Mouse (Mus musculus): ENCODE measurements at regions not wholly inside any gene's neighbourhood (a gene's known extent, or its start where the extent isn't known, plus 50 kb on each side); places are given as distances from the start of the nearest gene placed in this dataset.

DNA sequence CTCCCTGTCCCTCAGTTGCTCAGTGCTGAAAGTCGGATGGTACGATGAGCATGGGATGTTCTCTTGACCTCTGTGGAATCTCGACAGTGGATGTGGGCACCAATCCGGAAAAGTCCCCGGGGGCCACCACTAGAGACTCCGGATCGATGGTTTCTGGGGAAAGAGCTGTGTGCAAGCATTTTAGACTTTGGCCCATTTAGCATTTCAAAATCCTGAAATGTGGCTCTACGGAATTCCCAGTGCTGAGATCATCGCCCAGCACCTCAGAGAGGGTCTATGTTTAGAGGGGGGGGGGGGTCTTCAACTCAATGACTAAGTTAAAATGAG, 68.6 kb downstream of the Tomm20 start:
- in situ Hi-C loops (cut with MboI, MseI): no loop called here

DNA sequence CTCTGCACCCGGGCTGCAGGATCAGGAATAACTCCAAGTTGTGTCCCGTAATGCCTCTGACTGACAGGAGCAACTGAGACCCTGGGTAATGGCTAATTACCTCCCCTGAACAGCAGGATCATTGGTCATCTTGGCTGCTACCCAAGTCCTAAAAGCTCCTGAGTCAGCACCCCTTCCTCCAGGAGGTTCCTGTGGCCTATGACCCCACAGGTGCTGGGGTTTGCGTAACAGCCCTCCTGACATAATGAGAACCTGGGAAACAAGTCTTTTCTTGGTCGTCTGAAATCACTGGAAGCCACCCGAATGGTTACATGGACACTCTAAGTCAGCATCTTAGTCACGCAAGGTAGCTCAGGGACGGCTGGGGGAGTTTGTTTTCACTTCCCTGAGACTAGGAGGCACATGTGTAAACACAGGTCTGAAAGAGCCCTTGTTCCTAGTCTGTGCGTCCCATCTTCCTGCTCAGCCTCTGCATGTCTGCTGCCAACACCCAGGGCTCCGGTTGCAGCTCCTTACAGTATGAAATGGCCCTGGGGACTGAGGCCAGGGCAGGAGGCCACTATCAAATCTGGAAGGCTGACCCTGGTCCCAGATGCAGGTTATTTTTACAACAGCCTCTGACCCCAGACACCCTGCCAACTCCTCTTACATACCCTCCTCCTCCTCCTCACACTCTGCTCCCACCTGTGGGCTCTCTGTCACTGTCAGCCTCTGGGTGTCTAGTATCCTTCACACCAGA, 69.2 kb downstream of the Tomm20 start:
- in situ Hi-C loops (cut with MboI, MseI): no loop called here

DNA sequence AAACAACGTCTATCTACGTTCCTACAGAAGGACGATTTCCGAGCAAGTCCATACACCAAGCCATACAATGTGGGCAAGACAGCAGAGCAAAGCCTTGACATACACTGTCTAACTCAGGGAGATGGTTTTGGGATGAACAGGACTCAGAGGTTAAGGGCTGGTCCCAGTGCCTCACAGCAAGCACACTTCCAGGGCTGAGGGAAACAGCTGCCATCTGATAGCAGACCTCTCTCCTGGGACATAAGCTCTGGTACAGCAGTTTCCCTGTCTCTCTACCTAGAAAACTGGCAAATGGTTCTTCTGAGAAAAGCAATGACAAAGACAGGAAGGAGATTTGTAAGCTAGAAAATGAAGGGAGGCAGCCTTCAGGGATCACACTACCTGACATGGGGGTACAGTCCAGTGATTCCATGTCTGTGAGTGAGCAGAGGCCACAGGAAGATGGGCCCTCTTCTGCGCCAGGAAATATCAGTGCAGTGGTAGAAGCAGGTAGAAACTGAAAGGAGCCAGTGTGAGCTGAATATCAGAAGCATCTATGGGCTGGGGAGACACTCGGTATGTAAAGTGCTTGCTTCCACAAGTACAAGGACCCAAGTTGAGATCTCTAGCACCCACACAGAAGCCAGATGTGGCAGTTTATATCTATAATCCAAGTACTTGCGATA, 70.0 kb downstream of the Tomm20 start:
- in situ Hi-C loops (cut with MboI, MseI): no loop called here

DNA sequence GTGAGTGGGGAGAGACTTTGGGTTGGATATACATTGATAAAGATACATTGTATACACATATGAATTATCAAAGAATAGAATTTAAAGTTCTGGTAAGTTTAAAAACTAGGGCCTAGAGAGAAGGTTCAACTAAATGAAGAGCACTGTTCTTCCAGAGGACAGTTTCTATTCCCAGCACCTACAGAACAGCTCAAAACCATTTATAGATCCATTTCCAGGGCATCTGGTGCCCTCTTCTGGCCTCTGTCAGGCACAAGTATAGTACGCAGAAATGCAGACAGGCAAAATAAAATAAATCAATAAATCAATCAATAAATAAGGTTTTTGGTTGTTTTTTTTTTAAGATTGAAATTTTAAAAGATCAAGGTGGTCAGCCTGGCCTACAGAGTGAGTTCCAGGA, 70.8 kb downstream of the Tomm20 start:
- in situ Hi-C loops (cut with MboI, MseI): loop anchor here (25.0 kb wide), 1 partner anchor 1612 kb away; no protein-coding TSS in a partner anchor

DNA sequence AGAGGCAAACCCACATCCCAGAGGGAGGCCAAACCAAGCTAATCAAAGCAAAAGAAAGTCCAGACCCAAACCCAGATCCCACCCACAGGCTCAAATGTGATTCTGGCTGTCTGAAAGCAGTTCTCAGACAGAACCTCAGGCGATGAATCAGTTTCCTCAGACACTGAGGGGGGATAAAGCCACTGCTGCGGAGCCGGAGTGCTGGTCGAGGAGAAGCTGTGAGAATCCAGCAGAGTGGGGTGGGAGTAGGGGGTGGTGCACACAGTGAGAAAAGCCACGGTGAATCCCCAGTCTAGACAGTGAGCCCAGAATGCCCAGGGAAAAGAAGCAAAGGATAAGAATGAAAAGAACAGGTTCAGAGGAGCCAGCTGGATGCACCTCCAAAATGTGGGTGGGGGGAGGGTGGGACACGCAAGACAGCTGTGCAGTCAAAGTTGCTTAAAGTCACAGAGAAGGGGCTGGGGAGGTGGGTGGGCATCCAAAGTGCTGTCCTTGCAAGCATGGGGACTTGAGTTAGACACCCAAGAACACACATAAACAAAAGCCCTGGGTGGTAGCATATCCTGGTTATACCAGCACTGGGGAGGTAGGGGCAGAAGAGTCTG, 71.4 kb downstream of the Tomm20 start:
- in situ Hi-C loops (cut with MboI, MseI): loop anchor here (25.0 kb wide), 1 partner anchor 1613 kb away; no protein-coding TSS in a partner anchor

DNA sequence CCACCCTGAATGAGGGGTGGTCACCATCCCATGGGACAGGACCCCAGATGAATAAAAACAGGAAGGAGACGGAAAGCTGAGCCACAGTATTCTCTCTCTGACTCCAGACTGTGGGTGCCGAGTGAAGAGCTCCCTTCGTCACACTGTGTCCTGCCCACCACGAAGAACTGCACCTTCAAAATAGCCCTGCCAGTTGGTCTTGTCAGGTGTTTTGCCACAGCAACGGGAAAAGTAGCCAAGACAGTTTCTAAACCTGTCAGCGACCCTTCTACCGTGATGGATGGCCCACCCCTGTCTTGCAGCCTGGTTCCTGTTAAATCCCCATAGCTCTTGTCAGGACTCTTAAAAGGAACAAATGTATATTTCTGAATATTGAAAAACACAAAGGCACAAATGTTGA, 72.3 kb downstream of the Tomm20 start:
- in situ Hi-C loops (cut with MboI, MseI): loop anchor here (25.0 kb wide), 1 partner anchor 1614 kb away; no protein-coding TSS in a partner anchor

DNA sequence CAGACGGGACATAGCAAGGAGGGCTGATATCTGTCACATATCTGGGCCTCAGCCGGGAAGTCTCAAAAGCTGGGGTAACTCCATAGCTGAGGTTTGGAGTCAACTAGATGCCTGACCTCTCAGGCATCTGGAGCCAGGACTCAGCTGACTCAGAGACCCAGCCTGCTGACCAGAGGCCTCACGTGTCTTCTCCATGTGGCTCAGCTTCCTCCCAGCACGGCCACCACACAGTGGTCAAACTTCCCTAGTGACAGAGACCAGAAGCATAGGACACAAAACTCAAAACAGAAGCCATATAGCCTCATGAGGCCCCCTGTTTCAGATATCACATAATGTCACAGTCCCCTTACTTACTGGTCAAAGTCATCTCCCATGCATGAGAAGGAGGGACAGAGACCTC, 73.1 kb downstream of the Tomm20 start:
- in situ Hi-C loops (cut with MboI, MseI): loop anchor here (25.0 kb wide), 1 partner anchor 1615 kb away; no protein-coding TSS in a partner anchor

DNA sequence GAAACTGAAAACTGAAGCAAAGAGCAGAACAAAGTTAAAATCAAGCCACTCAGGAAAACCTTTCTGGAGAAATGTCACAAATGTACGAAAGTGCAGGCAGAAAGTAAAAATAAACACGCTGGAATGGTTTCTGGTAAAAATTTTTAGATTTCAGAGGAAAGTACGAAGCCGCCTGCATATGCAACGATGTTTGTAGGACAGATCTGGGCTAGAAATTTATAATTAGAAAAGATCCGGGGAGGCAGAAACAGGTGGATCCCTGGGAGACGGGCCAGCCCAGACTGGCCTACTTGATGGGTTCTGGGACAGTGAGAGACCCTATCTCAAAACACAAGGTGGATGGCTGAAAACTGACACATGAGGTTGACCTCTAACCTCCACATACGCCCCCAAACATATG, 73.5 kb downstream of the Tomm20 start:
- in situ Hi-C loops (cut with MboI, MseI): loop anchor here (25.0 kb wide), 1 partner anchor 1615 kb away; no protein-coding TSS in a partner anchor

DNA sequence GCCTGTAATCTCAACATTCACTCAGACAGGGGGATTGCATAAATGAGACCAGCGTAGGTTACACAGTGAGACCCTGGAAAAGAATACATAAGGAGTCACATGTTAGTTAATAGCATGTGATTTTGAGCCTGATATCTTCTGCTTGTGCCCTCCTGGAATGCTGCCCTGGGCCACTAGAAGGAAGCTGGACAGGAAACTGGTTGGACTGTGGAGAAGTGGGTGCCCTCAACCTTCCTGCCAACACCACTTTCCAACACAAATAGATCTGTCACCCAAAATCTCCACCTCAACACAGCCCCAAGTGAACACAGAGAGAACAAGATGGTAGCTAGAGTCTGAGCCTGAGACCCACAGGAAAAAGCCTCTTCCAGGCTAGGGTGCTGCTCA, 76.2 kb downstream of the Tomm20 start:
- in situ Hi-C loops (cut with MboI, MseI): loop anchor here (25.0 kb wide), 1 partner anchor 1618 kb away; no protein-coding TSS in a partner anchor

DNA sequence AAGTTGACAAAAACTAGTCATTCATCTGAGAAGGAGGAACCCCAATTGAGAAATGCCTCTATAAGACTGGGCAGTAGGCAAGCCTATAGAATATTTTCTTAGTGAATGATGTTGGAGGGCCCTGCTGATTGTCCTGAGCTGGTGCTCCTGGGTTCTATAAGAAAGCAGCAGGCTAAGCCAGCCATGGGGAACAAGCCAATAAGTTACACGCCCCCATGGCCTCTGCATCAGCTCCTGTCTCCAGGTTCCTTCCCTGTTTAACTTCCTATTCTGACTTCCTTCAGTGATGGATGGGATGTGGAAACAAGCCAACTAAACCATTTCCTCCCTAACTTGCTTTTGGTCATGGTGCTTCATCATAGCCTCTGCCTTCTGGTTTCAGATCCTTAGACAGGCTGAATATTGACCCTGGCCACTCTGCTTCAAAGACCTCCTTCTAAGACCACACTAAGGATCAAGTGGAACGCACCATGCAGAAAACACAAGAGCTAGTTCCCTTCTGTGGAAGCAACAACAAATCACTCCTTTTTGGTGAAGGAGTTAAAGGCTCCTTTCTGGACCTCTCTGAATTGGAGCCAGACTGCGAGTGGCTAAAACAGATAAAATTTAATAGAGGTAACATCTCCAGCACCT, 76.7 kb downstream of the Tomm20 start:
- in situ Hi-C loops (cut with MboI, MseI): loop anchor here (25.0 kb wide), 1 partner anchor 1618 kb away; no protein-coding TSS in a partner anchor

DNA sequence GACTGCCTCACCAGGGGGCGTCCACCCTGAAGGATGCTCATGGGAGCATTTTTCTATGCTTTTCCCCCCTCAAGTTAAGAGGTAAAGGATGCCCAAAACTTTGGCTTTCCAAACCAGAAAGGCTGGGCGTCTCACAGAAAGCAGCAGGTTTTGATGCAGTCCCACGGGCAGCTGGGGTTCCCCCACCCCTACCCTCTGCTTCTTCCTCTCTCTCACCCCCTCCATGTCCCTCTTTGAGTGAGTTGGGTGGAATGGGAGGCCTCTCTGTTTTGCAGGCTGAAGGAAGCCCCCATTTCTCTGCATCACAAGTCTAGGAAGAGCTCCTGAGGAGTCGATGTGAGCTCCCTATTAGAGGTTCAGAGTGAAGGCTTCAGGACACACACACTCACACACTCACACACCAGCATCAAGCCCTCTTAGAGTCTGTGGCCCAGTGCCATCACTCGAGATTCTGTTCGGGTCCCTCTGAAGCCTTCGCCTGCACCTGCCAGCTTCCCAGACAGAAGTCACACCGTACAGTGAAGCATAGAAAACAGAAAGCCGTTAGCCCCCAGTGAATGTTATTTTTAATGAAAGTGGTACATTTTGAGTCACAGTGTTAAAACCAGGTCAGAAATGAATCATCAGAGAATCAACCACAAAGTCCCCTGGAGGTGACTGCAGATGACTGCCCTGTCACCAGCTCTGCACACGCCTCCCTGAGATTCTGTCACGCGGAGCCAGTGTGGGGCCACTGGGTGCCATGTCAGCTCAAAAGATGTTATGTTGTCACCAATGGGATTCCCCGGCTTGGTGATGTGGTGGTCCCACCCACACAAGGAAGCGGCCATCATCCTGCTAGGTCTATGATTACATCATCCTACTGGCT, 78.3 kb downstream of the Tomm20 start:
- in situ Hi-C loops (cut with MboI, MseI): loop anchor here (25.0 kb wide), 1 partner anchor 1620 kb away; no protein-coding TSS in a partner anchor

DNA sequence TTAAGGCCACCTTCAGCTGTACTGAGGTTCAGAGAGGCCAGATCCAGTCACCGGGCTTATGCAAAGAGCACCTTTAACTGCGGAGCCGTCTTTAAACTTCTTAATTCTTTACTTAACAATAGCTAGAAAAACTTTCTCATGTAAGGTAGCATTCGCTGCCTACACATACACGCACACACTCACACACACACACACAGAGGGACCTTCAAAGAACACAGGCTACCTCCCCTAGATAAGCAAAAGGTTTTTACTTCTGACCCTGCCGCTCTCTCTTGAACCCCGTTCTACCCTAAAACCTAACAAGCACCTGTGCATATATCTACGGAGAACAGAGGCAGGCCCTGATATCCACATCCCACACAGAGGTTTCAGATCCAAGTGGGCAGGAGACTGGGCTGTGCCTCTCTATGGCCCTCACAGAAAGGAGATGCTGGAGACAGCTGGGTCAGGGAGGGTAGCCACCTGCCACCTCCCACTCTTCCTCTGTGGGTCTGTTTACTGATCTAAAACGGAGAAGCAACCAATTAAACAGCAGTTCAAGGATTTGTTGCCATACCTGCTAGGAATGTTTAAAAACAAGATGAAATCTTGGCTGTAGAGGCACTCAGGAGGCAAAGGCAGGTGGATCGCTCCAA, 81.2 kb downstream of the Tomm20 start:
- in situ Hi-C loops (cut with MboI, MseI): loop anchor here (25.0 kb wide), 1 partner anchor 1623 kb away; no protein-coding TSS in a partner anchor

DNA sequence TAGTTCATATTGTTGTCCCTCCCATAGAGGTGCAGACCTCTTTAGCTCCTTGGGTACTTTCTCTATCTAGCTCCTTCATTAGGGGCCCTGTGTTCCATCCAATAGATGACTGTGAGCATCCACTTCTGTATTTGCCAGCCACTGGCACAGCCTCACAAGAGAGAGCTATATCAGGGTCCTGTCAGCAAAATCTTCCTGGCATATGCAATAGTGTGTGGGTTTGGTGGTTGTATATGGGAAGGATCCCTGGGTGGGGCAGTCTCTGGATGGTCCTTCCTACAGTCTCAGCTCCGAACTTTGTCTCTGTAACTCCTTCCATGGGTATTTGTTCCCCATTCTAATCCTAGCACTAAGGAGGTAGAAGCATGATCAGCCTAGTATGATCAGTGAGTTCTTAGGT, 82.0 kb downstream of the Tomm20 start:
- in situ Hi-C loops (cut with MboI, MseI): loop anchor here (25.0 kb wide), 1 partner anchor 1624 kb away; no protein-coding TSS in a partner anchor

DNA sequence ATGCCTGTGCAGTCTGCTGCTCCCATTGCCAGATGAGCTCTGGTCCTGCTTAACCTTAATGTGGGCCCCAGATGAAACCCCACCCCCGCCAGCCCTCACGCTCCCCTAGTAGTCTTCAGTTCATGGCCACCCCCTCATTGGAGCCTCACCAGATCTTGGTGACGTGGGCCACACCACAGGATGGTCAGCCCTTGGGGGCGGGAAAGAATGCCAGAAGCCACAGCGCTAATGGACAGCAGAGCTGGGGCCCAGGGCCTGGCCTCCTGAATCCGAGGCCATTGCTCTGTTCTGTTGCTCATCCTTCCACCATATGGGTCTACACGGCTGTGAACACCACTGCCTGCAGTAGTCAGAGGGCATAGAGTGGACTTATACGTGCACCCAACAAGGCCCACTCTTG, 83.9 kb downstream of the Tomm20 start:
- in situ Hi-C loops (cut with MboI, MseI): loop anchor here (25.0 kb wide), 1 partner anchor 1626 kb away; no protein-coding TSS in a partner anchor

DNA sequence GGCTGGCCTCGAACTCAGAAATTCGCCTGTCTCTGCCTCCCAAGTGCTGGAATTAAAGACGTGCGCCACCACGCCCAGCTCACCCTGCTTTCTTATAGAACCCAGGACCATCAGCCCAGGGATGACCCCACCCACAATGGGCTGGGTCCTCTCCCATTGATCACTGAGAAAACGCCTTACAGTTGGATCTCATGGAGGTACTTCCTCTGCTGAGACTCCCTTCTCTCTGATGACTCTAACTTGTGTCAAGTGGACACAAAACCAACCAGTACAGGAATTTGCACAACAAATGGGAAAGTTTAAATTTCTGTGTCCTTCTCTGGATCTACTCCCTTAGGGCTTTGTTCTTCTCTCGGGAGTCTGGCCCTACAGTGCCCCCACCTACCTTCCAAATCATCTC, 85.0 kb downstream of the Tomm20 start:
- in situ Hi-C loops (cut with MboI, MseI): loop anchor here (25.0 kb wide), 1 partner anchor 1627 kb away; no protein-coding TSS in a partner anchor

DNA sequence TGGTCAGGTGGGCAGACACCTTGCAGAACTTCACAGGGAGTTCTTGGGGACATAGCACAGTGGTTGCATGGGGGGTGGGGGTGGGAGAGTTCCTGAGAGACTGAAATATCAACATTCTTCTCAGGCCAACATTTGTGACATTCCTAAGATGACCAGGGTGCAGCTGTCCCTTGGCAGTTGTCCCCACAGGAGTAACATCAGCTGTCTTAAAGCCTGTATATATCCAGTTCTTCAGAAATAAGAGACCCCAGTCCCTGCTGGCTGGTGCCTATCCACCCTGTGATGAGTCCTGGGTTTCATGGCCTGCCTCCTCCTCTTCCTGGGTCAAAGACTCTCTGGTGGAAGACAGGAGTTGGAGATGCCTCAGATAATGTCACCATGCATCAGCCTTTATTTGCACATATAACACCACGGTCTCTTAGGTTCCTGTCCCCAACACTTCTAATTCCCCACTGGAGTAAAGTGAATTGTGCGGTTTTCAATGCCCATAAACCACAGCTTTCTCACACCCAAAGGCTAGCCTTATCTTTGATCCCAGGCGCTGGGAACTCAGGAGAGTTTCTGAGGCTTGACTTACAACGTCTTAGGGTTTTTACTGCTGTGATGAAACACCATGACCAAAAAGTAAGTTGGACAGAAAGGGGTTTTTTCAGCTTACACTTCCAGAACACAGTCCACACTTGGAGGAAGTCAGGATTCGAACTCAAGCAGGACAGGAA, 85.8 kb downstream of the Tomm20 start:
- in situ Hi-C loops (cut with MboI, MseI): loop anchor here (25.0 kb wide), 1 partner anchor 1627 kb away; no protein-coding TSS in a partner anchor

DNA sequence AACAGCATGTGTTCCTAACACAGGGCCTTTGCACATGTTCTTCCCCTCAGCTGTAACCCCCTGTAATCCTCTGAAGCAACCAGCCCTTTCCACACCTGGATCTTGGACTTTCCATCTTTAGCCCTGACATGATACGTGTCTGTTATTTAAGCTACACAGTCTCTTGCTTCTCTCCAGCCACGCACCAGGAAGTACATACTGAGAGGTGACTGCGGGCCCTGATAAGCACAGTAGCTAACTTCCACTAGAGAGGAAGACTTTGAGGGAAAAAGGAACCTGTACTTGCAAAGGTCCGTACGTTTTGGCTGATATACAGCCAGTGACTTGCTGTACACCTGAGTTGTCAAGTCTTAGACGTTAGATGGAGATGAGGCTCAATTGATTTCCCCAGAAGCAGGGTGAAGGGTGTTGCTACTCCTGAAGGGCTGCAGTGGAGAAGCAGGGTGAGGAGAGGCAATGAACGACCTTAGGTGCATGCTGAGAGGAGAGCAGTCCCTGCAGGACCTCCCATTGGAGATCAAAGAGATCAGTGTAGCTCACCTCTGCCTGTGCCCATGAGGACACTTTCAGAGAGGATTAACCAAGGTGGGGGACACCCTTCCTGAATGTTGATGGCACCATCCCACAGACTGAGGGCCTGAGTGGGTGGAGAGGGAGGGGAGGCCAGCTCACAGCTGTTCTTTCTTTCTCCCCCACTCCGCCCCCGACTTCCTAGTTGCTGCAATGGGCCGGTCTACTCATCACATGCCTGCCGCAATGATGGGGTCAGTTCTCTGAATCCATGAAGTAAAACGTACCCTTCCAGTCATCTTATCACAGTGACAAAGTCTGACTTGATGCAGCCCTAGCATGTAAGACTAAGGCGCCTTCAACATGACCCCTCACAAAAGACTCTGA, 88.1 kb downstream of the Tomm20 start:
- in situ Hi-C loops (cut with MboI, MseI): loop anchor here (25.0 kb wide), 1 partner anchor 1630 kb away; no protein-coding TSS in a partner anchor

DNA sequence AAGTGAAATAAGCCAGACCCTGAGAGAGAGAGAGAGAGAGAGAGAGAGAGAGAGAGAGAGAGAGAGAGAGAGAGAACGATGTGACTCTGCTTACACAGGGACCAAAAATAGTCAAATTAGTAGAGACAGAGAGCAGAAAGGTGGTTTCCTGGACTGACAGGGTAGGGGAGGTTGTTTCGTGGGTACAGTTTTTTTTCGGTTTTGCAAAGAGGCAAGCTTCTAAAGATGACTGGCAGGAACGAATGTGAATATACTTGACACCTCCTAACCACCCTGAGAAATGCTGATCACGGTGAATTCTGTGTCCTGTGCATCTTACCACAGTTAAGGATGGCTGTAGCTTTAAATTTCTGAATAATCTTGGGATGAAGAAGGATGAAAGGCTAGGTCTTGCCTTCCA, 89.7 kb downstream of the Tomm20 start:
- in situ Hi-C loops (cut with MboI, MseI): loop anchor here (25.0 kb wide), 1 partner anchor 1631 kb away; no protein-coding TSS in a partner anchor
